ENCODE assay signal across 22 mouse cellular contexts in genomic region chr13:111509385-111509784, GRCm38 (mm10). TPM values are rescaled to one million over a fixed set of nuclear protein-coding genes. Genes with fewer than 3 reads are reported as not detected.
DNase-seq lines count a peak whose midpoint lies in the region; ATAC-seq and TF ChIP-seq lines count a peak whose summit lies in the region.
"Had no signal": no experiment of that assay in that cellular context is flagged by ENCODE, and none has a peak within 500 bp of the region (broad histone marks: within the 10 kb centered on the region; RNA-seq: fewer than 3 reads in every experiment).

No protein-coding gene starts in this region.

- no peak overlapping the region for H3K4me3 ChIP-seq in hindbrain, embryonic 11.5 days (ENCODE audit: low read depth, low read length)
- H3K4me3 ChIP-seq in hindbrain, postnatal 0 days (ENCODE audit: low read length), result no peak overlapping the region
- H3K4me3 ChIP-seq in CH12.LX (replicated peaks in 1 of 3; ENCODE audit: low read depth in 2 of 3, low read length in 2 of 3, poor library complexity in 1 of 3) (no peak overlapping the region), MEL (ENCODE audit: control insufficient read depth in 1 of 2, insufficient read depth in 1 of 2, low read depth in 2 of 2, low read length in 2 of 2) (no peak overlapping the region)
- H3K4me3 ChIP-seq in embryonic facial prominence, embryonic 10.5 days, result no peak overlapping the region
- H3K4me3 ChIP-seq: liver, embryonic 13.5 days; neural tube, embryonic 12.5 days had no signal

- dilution Hi-C loops in CH12.LX (cut with MboI; ENCODE audit: extremely low pct_ligation_motif_present, extremely low pct_unique_long_range_greater_than_20kb, low sequenced_read_pairs), result no loop called here

- TF ChIP-seq POLR2A in CH12.LX (IDR thresholded peaks at IDR 0.05; ENCODE audit: low read depth, low read length) (no peak), MEL (IDR thresholded peaks at IDR 0.05; ENCODE audit: control insufficient read depth in 1 of 2, insufficient read depth in 1 of 2, low read depth in 1 of 2, low read length in 2 of 2, poor library complexity in 1 of 2) (no peak)

- H3K79me2 ChIP-seq in CH12.LX (replicated peaks; ENCODE audit: control insufficient read depth, extremely low read depth, insufficient read depth, poor library complexity, severe bottlenecking) (no peaks in the 10 kb centered on the region), MEL (ENCODE audit: control insufficient read depth, insufficient read depth, low read length, poor library complexity) (no peaks in the 10 kb centered on the region)

- no peak for TF ChIP-seq CTCF in hindbrain, postnatal 0 days (IDR thresholded peaks at IDR 0.05; ENCODE audit: low read depth)
- TF ChIP-seq CTCF in CH12.LX (conservative IDR thresholded peaks at IDR 0.05 in 1 of 2, IDR thresholded peaks at IDR 0.05 in 1 of 2; ENCODE audit: low read depth in 2 of 2, low read length in 2 of 2), result no peak
- no peak for TF ChIP-seq CTCF in MEL (IDR thresholded peaks at IDR 0.05 in 2 of 3, conservative IDR thresholded peaks at IDR 0.05 in 1 of 3; ENCODE audit: control insufficient read depth in 1 of 3, insufficient read depth in 1 of 3, low read depth in 2 of 3, low read length in 3 of 3, poor library complexity in 1 of 3, severe bottlenecking in 1 of 3)

- H3K4me1 ChIP-seq in hindbrain, embryonic 11.5 days (replicated peaks; ENCODE audit: control insufficient read depth, insufficient read depth, low read length), result no peaks in the 10 kb centered on the region
- H3K4me1 ChIP-seq in hindbrain, postnatal 0 days (ENCODE audit: insufficient read depth, low read length), result no peaks in the 10 kb centered on the region
- H3K4me1 ChIP-seq in CH12.LX (ENCODE audit: control insufficient read depth in 1 of 2, insufficient read depth in 2 of 2), result peaks cover 0 to 2% of the 10 kb centered on the region in 2 experiments; a peak in 3 of 4 replicates
- 0 out of 4 replicates have a peak, but pooled peaks cover 0 to 3% of the 10 kb centered on the region in 2 experiments for H3K4me1 ChIP-seq in MEL (ENCODE audit: control insufficient read depth in 1 of 2, insufficient read depth in 2 of 2, low read length in 2 of 2)
- peaks cover 6% of the 10 kb centered on the region for H3K4me1 ChIP-seq in embryonic facial prominence, embryonic 10.5 days
- H3K4me1 ChIP-seq: liver, embryonic 13.5 days; neural tube, embryonic 12.5 days had no signal

- TF ChIP-seq EP300 in CH12.LX (IDR thresholded peaks at IDR 0.05; ENCODE audit: low read length) (no peak), MEL (IDR thresholded peaks at IDR 0.05; ENCODE audit: low read depth in 1 of 2, low read length in 2 of 2) (no peak)

- no peaks in the 10 kb centered on the region for H3K9me3 ChIP-seq in hindbrain, embryonic 11.5 days (ENCODE audit: control insufficient read depth, low read length)
- no peaks in the 10 kb centered on the region for H3K9me3 ChIP-seq in hindbrain, postnatal 0 days (ENCODE audit: low read length)
- H3K9me3 ChIP-seq in CH12.LX (replicated peaks; ENCODE audit: low read length) (no peaks in the 10 kb centered on the region), MEL (replicated peaks; ENCODE audit: insufficient read depth, low read length) (no peaks in the 10 kb centered on the region)
- H3K9me3 ChIP-seq in embryonic facial prominence, embryonic 10.5 days, result no peaks in the 10 kb centered on the region
- H3K9me3 ChIP-seq: liver, embryonic 13.5 days; neural tube, embryonic 12.5 days had no signal

- 31% methylated on average over 5 of the region's 5 CpGs for WGBS in hindbrain, embryonic 11.5 days
- WGBS in hindbrain, postnatal 0 days, result 28% methylated on average over 5 of the region's 5 CpGs
- 19% methylated on average over 5 of the region's 5 CpGs for WGBS in embryonic facial prominence, embryonic 10.5 days

- no peak overlapping the region for H3K27ac ChIP-seq in hindbrain, embryonic 11.5 days (ENCODE audit: low read depth, low read length)
- H3K27ac ChIP-seq in hindbrain, postnatal 0 days, result no peak overlapping the region
- H3K27ac ChIP-seq in CH12.LX (ENCODE audit: insufficient read depth, low read depth), result no peak overlapping the region
- no peak overlapping the region for H3K27ac ChIP-seq in MEL (ENCODE audit: control insufficient read depth, low read depth, low read length)
- H3K27ac ChIP-seq in embryonic facial prominence, embryonic 10.5 days (replicated peaks), result no peak overlapping the region
- H3K27ac ChIP-seq: liver, embryonic 13.5 days; neural tube, embryonic 12.5 days had no signal

- in situ Hi-C loops in CH12.LX (cut with MboI; ENCODE audit: low pct_ligation_motif_present, low pct_unique_long_range_greater_than_20kb, low sequenced_read_pairs), result no loop called here

- TF ChIP-seq RAD21 in CH12.LX (IDR thresholded peaks at IDR 0.05; ENCODE audit: low read depth, low read length) (no peak), MEL (IDR thresholded peaks at IDR 0.05; ENCODE audit: low read depth, low read length) (no peak)

- peak; percentile 4 for DNase-seq in hindbrain, embryonic 11.5 days (ENCODE audit: low spot score)
- no peak for DNase-seq in hindbrain, postnatal 0 days (ENCODE audit: low spot score)
- DNase-seq in CH12.LX (ENCODE audit: extremely low read depth) (no peak), MEL (ENCODE audit: low read depth, low spot score) (no peak)
- peak; percentile 21 for DNase-seq in embryonic facial prominence, embryonic 10.5 days (ENCODE audit: low spot score)
- DNase-seq: adrenal gland, postnatal 25 days; cerebellum, adult 9-11 months; kidney, adult 9 months; liver, embryonic 13.5 days; lung, postnatal 4 days; right cerebral cortex, postnatal 4 days; thymus, adult 18-20 months had no signal

- no peaks in the 10 kb centered on the region for H3K27me3 ChIP-seq in hindbrain, embryonic 11.5 days (ENCODE audit: control insufficient read depth, insufficient read depth, low read length)
- no peaks in the 10 kb centered on the region for H3K27me3 ChIP-seq in hindbrain, postnatal 0 days (ENCODE audit: insufficient read depth, low read length)
- no peaks in the 10 kb centered on the region for H3K27me3 ChIP-seq in CH12.LX (replicated peaks)
- no peaks in the 10 kb centered on the region for H3K27me3 ChIP-seq in MEL (ENCODE audit: control insufficient read depth in 1 of 2, insufficient read depth in 2 of 2, low read length in 2 of 2)
- no peaks in the 10 kb centered on the region for H3K27me3 ChIP-seq in embryonic facial prominence, embryonic 10.5 days (replicated peaks; ENCODE audit: low read depth, poor library complexity, severe bottlenecking)
- H3K27me3 ChIP-seq: neural tube, embryonic 12.5 days had no signal

- H3K9ac ChIP-seq in hindbrain, embryonic 11.5 days (ENCODE audit: low read depth, low read length), result no peak overlapping the region
- no peak overlapping the region for H3K9ac ChIP-seq in hindbrain, postnatal 0 days (replicated peaks; ENCODE audit: low read length)
- no peak overlapping the region for H3K9ac ChIP-seq in CH12.LX (ENCODE audit: insufficient read depth, low read depth)
- no peak overlapping the region for H3K9ac ChIP-seq in MEL (ENCODE audit: control insufficient read depth, low read depth, low read length, poor library complexity, severe bottlenecking)
- H3K9ac ChIP-seq: liver, embryonic 13.5 days; neural tube, embryonic 12.5 days had no signal

- no peak for ATAC-seq in hindbrain, embryonic 11.5 days (ENCODE audit: low FRiP score)
- ATAC-seq in hindbrain, postnatal 0 days, result no peak
- no peak for ATAC-seq in granulocyte monocyte progenitor cell, adult 5-6 weeks (replicated peaks; ENCODE audit: poor library complexity, severe bottlenecking)
- ATAC-seq in erythroblast, adult 5-6 weeks (replicated peaks; ENCODE audit: low FRiP score, poor library complexity, severe bottlenecking), result no peak; the same call in 1 of the 2 replicates
- ATAC-seq: activated CD4-positive, CD25-positive, alpha-beta regulatory T cell, adult 4 months; CD4-positive, CD25-positive, alpha-beta regulatory T cell, adult 4 months; midbrain, embryonic 16.5 days had no signal

- H3K36me3 ChIP-seq in hindbrain, embryonic 11.5 days (ENCODE audit: control insufficient read depth, insufficient read depth, low read length), result no peaks in the 10 kb centered on the region
- H3K36me3 ChIP-seq in hindbrain, postnatal 0 days (ENCODE audit: insufficient read depth, low read length), result no peaks in the 10 kb centered on the region
- H3K36me3 ChIP-seq in CH12.LX (replicated peaks in 1 of 2; ENCODE audit: control insufficient read depth in 1 of 2, insufficient read depth in 1 of 2, low read length in 1 of 2) (no peaks in the 10 kb centered on the region), MEL (ENCODE audit: control insufficient read depth in 1 of 2, insufficient read depth in 2 of 2, low read length in 2 of 2) (no peaks in the 10 kb centered on the region)
- no peaks in the 10 kb centered on the region for H3K36me3 ChIP-seq in embryonic facial prominence, embryonic 10.5 days (replicated peaks)
- H3K36me3 ChIP-seq: liver, embryonic 13.5 days; neural tube, embryonic 12.5 days had no signal

- no peak overlapping the region for H3K4me2 ChIP-seq in hindbrain, embryonic 11.5 days (replicated peaks; ENCODE audit: low read depth, low read length)
- H3K4me2 ChIP-seq in hindbrain, postnatal 0 days (ENCODE audit: low read depth, low read length), result no peak overlapping the region
- no peak overlapping the region for H3K4me2 ChIP-seq in CH12.LX (ENCODE audit: insufficient read depth, low read depth, poor library complexity, severe bottlenecking)
- H3K4me2 ChIP-seq: liver, embryonic 13.5 days; neural tube, embryonic 12.5 days had no signal

RNA-seq across cellular contexts. Expression of gene Gpbp1, which starts 19.5 kb away (rescaled TPM):
- polyA plus RNA-seq in hindbrain, embryonic 11.5 days (2014; fragmentation: Nextera tagmentation; extraction: Ambion mirVana), result 129 and 149 TPM in 2 replicates
- 37.3 and 39.0 TPM in 2 replicates for total RNA-seq in hindbrain, postnatal 0 days (2014; rRNA removed)
- 73.0 and 73.1 TPM in 2 replicates for polyA plus RNA-seq in hindbrain, postnatal 0 days (2015; fragmentation: Nextera tagmentation; extraction: Ambion mirVana)
- 43.3 and 50.4 TPM in 2 replicates for total RNA-seq in CH12.LX (2012; rRNA removed)
- 96.1 and 107 TPM in 2 replicates for total RNA-seq in CH12.LX (2014; rRNA removed)
- 85.7 and 99.6 TPM in 2 replicates for polyA plus RNA-seq in CH12.LX (2012; ENCODE audit: insufficient read length, low read depth)
- 58.2 and 60.9 TPM in 2 replicates for total RNA-seq in MEL (2012; rRNA removed)
- 100 to 1,000 TPM in 1 of 2 experiments, 10 to 100 TPM in 1; 76.3 to 648 TPM for polyA plus RNA-seq in MEL (2012; ENCODE audit: insufficient read depth in 1 of 2, insufficient read length in 2 of 2, low read depth in 1 of 2, low replicate concordance in 2 of 2, missing spikeins in 1 of 2)
- polyA plus RNA-seq in embryonic facial prominence, embryonic 10.5 days (2016; fragmentation: Nextera tagmentation; extraction: Ambion mirVana), result 95.6 and 101 TPM in 2 replicates
- 78.4 and 87.0 TPM in 2 replicates for total RNA-seq in granulocyte monocyte progenitor cell, adult 5-6 weeks (2014; fragmentation: Nextera tagmentation)
- total RNA-seq in granulocyte monocyte progenitor cell, adult 5-6 weeks (2017), result 140 and 154 TPM in 2 replicates
- 113 and 124 TPM in 2 replicates for total RNA-seq in erythroblast, adult 5-6 weeks (2015; ENCODE audit: low replicate concordance)
- 177 and 272 TPM in 2 replicates for total RNA-seq in erythroblast, adult 5-6 weeks (2017; ENCODE audit: low replicate concordance)

RNA-seq across cellular contexts. Expression of gene Gm49496, which starts 40.4 kb away (rescaled TPM):
- polyA plus RNA-seq in hindbrain, embryonic 11.5 days (2014; fragmentation: Nextera tagmentation; extraction: Ambion mirVana), result not detected in 2 replicates
- total RNA-seq in hindbrain, postnatal 0 days (2014; rRNA removed), result not detected in 2 replicates
- not detected in 2 replicates for polyA plus RNA-seq in hindbrain, postnatal 0 days (2015; fragmentation: Nextera tagmentation; extraction: Ambion mirVana)
- total RNA-seq in CH12.LX (2012; rRNA removed) (not detected in 2 replicates), CH12.LX (2014; rRNA removed) (not detected in 2 replicates), MEL (2012; rRNA removed) (0.13 TPM in 1 of 2 replicates, not detected in the other)
- polyA plus RNA-seq in CH12.LX (2012; ENCODE audit: insufficient read length, low read depth) (not detected in 2 replicates), MEL (2012; ENCODE audit: insufficient read depth in 1 of 2, insufficient read length in 2 of 2, low read depth in 1 of 2, low replicate concordance in 2 of 2, missing spikeins in 1 of 2) (under 1 TPM in 1 of 2 experiments, not detected in 1; 0.26 TPM)
- polyA plus RNA-seq in embryonic facial prominence, embryonic 10.5 days (2016; fragmentation: Nextera tagmentation; extraction: Ambion mirVana), result not detected in 2 replicates
- total RNA-seq in granulocyte monocyte progenitor cell, adult 5-6 weeks (2014; fragmentation: Nextera tagmentation), result not detected in 2 replicates
- total RNA-seq in granulocyte monocyte progenitor cell, adult 5-6 weeks (2017), result not detected in 2 replicates
- total RNA-seq in erythroblast, adult 5-6 weeks (2015; ENCODE audit: low replicate concordance), result not detected in 2 replicates
- not detected in 2 replicates for total RNA-seq in erythroblast, adult 5-6 weeks (2017; ENCODE audit: low replicate concordance)
- total RNA-seq: adrenal gland, postnatal 25 days had no signal
- polyA plus RNA-seq: activated CD4-positive, CD25-positive, alpha-beta regulatory T cell, adult 4 months; CD4-positive, CD25-positive, alpha-beta regulatory T cell, adult 4 months; embryonic facial prominence, embryonic 14.5 days; forebrain, embryonic 11.5 days; gonadal fat pad, adult 2 months; limb, embryonic 11.5 days; liver, embryonic 13.5 days; midbrain, embryonic 16.5 days; neural tube, embryonic 12.5 days had no signal

Comparison
In these comparisons a context has a peak if more than half of its experiments do, and no peak if none do; other contexts are left out.
1. DNase-seq: peak in hindbrain, embryonic 11.5 days (single experiment) and embryonic facial prominence, embryonic 10.5 days (single experiment); none in hindbrain, postnatal 0 days (single experiment), CH12.LX (single experiment) and MEL (single experiment).